Comparison of ENCODE assay signal across 23 mouse cellular contexts in genomic region chr7:35723035-35723434, GRCm38 (mm10). TPM values are rescaled to one million over a fixed set of nuclear protein-coding genes. Genes with fewer than 3 reads are reported as not detected.
DNase-seq lines count a peak whose midpoint lies in the region; TF ChIP-seq lines count a peak whose summit lies in the region.
"Had no signal": no experiment of that assay in that cellular context is flagged by ENCODE, and none has a peak within 500 bp of the region (broad histone marks: within the 10 kb centered on the region; RNA-seq: fewer than 3 reads in every experiment).

No protein-coding gene starts in this region.

- no peak for DNase-seq in left cerebral cortex, adult 2 months (ENCODE audit: extremely low spot score in 1 of 2, low spot score in 2 of 2)
- no peak for DNase-seq in left cerebral cortex, adult 18-20 months (ENCODE audit: low spot score in 2 of 2)
- DNase-seq in ZHBTc4 (ENCODE audit: low read depth, low spot score) = peak; percentile 42
- DNase-seq in retina, embryonic 14.5 days (ENCODE audit: low spot score) = no peak
- no peak for DNase-seq in spleen, adult 12 weeks (ENCODE audit: low spot score)
- no peak for DNase-seq in adipocyte (ENCODE audit: low spot score)
- DNase-seq: adrenal gland, postnatal 14 days; cerebellum, adult 9-11 months; forebrain, postnatal 0 days; gastrocnemius, postnatal 36 days; heart, postnatal 36 days; kidney, adult 8-10 months; kidney, postnatal 25 days; liver, embryonic 13.5 days; right cerebral cortex, postnatal 14 days; thymus, postnatal 14 days had no signal

- H3K27me3 ChIP-seq in E14TG2a.4 (ENCODE audit: insufficient read depth, low read length) (no peaks in the 10 kb centered on the region), ES-Bruce4 (ENCODE audit: control insufficient read depth, insufficient read depth, low read length, poor library complexity, severe bottlenecking) (no peaks in the 10 kb centered on the region)
- H3K27me3 ChIP-seq: heart, embryonic 15.5 days; hindbrain, embryonic 13.5 days; liver, embryonic 13.5 days had no signal

- TF ChIP-seq POLR2A in ES-Bruce4 (IDR thresholded peaks at IDR 0.05; ENCODE audit: insufficient read depth, low read length) = no peak

- H3K9ac ChIP-seq in ES-Bruce4 (ENCODE audit: low read depth, poor library complexity, severe bottlenecking) = no peak overlapping the region
- H3K9ac ChIP-seq: forebrain, postnatal 0 days; heart, embryonic 15.5 days; hindbrain, embryonic 13.5 days; liver, embryonic 13.5 days had no signal

- H3K4me1 ChIP-seq in E14TG2a.4 (replicated peaks; ENCODE audit: low read depth, low read length) (no peaks in the 10 kb centered on the region; the same call in none of the 2 replicates), ES-Bruce4 (ENCODE audit: control insufficient read depth, insufficient read depth, low read length) (no peaks in the 10 kb centered on the region)
- H3K4me1 ChIP-seq: forebrain, embryonic 10.5 days; heart, embryonic 15.5 days; hindbrain, embryonic 13.5 days; limb, embryonic 10.5 days; liver, embryonic 13.5 days had no signal

- H3K36me3 ChIP-seq in E14TG2a.4 (ENCODE audit: insufficient read depth, low read length) (peaks cover 40% of the 10 kb centered on the region), ES-Bruce4 (ENCODE audit: control insufficient read depth, insufficient read depth, low read length, poor library complexity, severe bottlenecking) (no peaks in the 10 kb centered on the region)

- H3K4me3 ChIP-seq in left cerebral cortex, adult 2 months = no peak overlapping the region
- H3K4me3 ChIP-seq in E14TG2a.4 (replicated peaks; ENCODE audit: low read length) = no peak overlapping the region
- no peak overlapping the region for H3K4me3 ChIP-seq in ES-Bruce4 (ENCODE audit: low read depth, low read length)
- H3K4me3 ChIP-seq: forebrain, embryonic 10.5 days; heart, embryonic 15.5 days; hindbrain, embryonic 13.5 days; limb, embryonic 10.5 days; liver, embryonic 13.5 days had no signal

- H3K27ac ChIP-seq in left cerebral cortex, adult 2 months = no peak overlapping the region
- H3K27ac ChIP-seq in ES-Bruce4 (ENCODE audit: insufficient read depth, low read length) = no peak overlapping the region
- H3K27ac ChIP-seq: forebrain, embryonic 10.5 days; heart, embryonic 15.5 days; hindbrain, embryonic 13.5 days; limb, embryonic 10.5 days; liver, embryonic 13.5 days; macrophage had no signal

- TF ChIP-seq CTCF in left cerebral cortex, adult 2 months (IDR thresholded peaks at IDR 0.05) = peak; percentile 20
- TF ChIP-seq CTCF in E14TG2a.4 (conservative IDR thresholded peaks at IDR 0.05; ENCODE audit: low read length) (peak; percentile 53), ES-Bruce4 (IDR thresholded peaks at IDR 0.05; ENCODE audit: low read depth, low read length) (peak; percentile 46)

- TF ChIP-seq EP300 in ES-Bruce4 (IDR thresholded peaks at IDR 0.05; ENCODE audit: insufficient read depth, low read depth, low read length) = no peak

- intact Hi-C loops in left cerebral cortex, adult 2 months (cut with DNase I) = no loop called here

- no peaks in the 10 kb centered on the region for H3K9me3 ChIP-seq in E14TG2a.4 (ENCODE audit: low read length)
- no peaks in the 10 kb centered on the region for H3K9me3 ChIP-seq in ES-Bruce4 (replicated peaks; ENCODE audit: control insufficient read depth, insufficient read depth, low read length, poor library complexity, severe bottlenecking)
- H3K9me3 ChIP-seq: heart, embryonic 15.5 days; hindbrain, embryonic 13.5 days; limb, embryonic 10.5 days; liver, embryonic 13.5 days had no signal

RNA-seq across cellular contexts. Expression of gene Dpy19l3, which starts 31.2 kb away (rescaled TPM):
- 10 to 100 TPM; 65.4 to 90.4 TPM for total RNA-seq in left cerebral cortex, adult 2 months (2021)
- 100 to 1,000 TPM in 1 of 2 experiments, 10 to 100 TPM in 1; 57.8 to 102 TPM for total RNA-seq in left cerebral cortex, adult 18-20 months (2021)
- 24.2 and 31.9 TPM in 2 replicates for polyA plus RNA-seq in ES-Bruce4 (2011; ENCODE audit: insufficient read depth, insufficient read length, low read depth, missing spikeins)
